Mouse (Mus musculus) olfactory bulb, adult 2 months (tissue): ENCODE measurements around the gene Ntm. TPM values are rescaled to one million over a fixed set of nuclear protein-coding genes. Genes with fewer than 3 reads are reported as not detected.
A peak's percentile ranks its signal among the peaks of the same experiment; 100 is the strongest.

ENCODE experiments used
- H3K27ac ChIP-seq: fragments of 200-500 bp; 2 replicates; pipeline ENCODE4 v1.5.1; 2012; ENCODE audit warnings: low read depth, low read length; ENCODE audit not compliant: insufficient read depth
- H3K4me1 ChIP-seq: fragments of 200-500 bp; 2 replicates; pipeline ENCODE4 v1.6.1; 2012; ENCODE audit warnings: low read length; ENCODE audit not compliant: control insufficient read depth, insufficient read depth
- H3K4me3 ChIP-seq: fragments of 200-500 bp; 2 replicates; pipeline ENCODE4 v1.5.1; 2012; ENCODE audit warnings: mild to moderate bottlenecking, low read depth, low read length, moderate library complexity; ENCODE audit not compliant: insufficient read depth
- CTCF ChIP-seq: fragments of 200-500 bp; IDR thresholded peaks from 2 replicates; pipeline ENCODE4 v1.5.1; 2012; ENCODE audit warnings: low read depth, mild to moderate bottlenecking, low read length, moderate library complexity; ENCODE audit not compliant: insufficient read depth
- POLR2A ChIP-seq: fragments of 200-500 bp; IDR thresholded peaks from 2 replicates; pipeline ENCODE4 v1.6.1; 2012; ENCODE audit warnings: mild to moderate bottlenecking, low read depth, low read length, moderate library complexity; ENCODE audit not compliant: insufficient read depth
- WGBS: fragments of 180-500 bp; shearing (Covaris S2); methylation state at CpG from one replicate; pipeline ENCODE4 v1.1.7; 2018; 5-methylcytosine and 5-hydroxymethylcytosine counted together
- polyA plus RNA-seq: library from polyadenylated mRNA; stranded (reverse); fragments of >200 nt; gene quantifications from 2 replicates; pipeline ENCODE4 v1.2.4, GENCODE M21; 2012; ENCODE audit warnings: low replicate concordance; ENCODE audit not compliant: missing spikeins, insufficient read depth, insufficient read length

Gene Ntm
- polyA plus RNA-seq, 1 experiment: not detected

DNA sequence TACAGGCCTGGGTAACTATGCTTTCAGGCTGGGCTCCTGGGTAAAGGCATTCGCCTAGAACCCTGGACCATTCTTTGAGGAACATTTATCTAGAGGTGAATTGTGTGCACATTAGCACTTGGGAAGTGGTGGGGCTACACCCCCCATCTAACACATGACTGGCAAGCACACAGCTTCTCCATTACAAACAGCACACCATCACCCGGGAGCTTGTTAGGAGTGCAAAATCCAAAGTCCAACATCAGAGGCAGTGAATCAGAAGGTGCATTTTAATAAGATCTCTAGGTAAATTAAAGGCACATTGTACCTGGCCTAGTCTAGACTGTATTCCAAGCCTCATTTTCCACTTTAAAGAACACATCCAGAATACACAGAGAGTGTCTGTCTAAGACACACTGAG is 781.3 kb downstream of the Ntm start:
- H3K4me1 ChIP-seq: peaks cover 4% of the 10 kb centered on the region
- 76% methylated on average over 2 of the region's 2 CpGs for WGBS
- no peak overlapping the region for H3K27ac ChIP-seq
- no peak for TF ChIP-seq POLR2A
- no peak for TF ChIP-seq CTCF
- H3K4me3 ChIP-seq: no peak overlapping the region

- H3K27ac ChIP-seq: no peak overlapping the region
- 77% methylated on average over 2 of the region's 2 CpGs for WGBS
- peaks cover 13% of the 10 kb centered on the region; the same call in 1 of the 2 replicates for H3K4me1 ChIP-seq
These were observed 797.2 kb downstream of the Ntm start for GRCm38 (mm10) chr9:29165731-29166130.

GRCm38 (mm10) chr9:29161059-29161642 is 801.8 kb downstream of the Ntm start:
- TF ChIP-seq POLR2A (no peak), CTCF (no peak)
- 22% methylated on average over 7 of the region's 7 CpGs for WGBS
- no peak overlapping the region for H3K4me3 ChIP-seq
- H3K4me1 ChIP-seq: peaks cover 9% of the 10 kb centered on the region; the same call in 1 of the 2 replicates
- H3K27ac ChIP-seq: no peak overlapping the region

More at GRCm38 (mm10) chr9:29165731-29166130, 797.2 kb downstream of the Ntm start:
- TF ChIP-seq CTCF: no peak
- no peak for TF ChIP-seq POLR2A
- H3K4me3 ChIP-seq: no peak overlapping the region

DNA sequence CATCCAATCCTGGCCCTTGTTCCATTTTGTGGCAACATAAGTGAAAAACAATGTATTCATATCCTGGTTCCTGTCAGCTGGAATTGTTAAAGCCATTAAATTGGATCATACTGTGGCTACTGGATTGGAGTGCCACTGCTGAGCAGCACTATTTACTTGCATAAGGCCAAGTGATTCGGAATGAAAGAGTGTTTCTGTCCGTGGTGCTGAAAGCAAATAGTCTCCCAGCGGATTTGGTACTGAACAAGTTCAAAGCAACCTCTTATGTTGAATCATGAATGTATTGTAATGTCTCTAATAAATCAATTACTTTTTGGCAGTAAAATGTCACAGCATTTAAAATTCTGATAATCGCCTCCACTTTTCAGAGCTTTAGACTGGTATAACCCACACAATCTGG is 817.0 kb downstream of the Ntm start:
- H3K4me1 ChIP-seq: no peaks in the 10 kb centered on the region
- H3K4me3 ChIP-seq: no peak overlapping the region
- no peak overlapping the region for H3K27ac ChIP-seq
- TF ChIP-seq POLR2A (no peak), CTCF (no peak)
- 50% methylated on average over 4 of the region's 4 CpGs for WGBS

DNA sequence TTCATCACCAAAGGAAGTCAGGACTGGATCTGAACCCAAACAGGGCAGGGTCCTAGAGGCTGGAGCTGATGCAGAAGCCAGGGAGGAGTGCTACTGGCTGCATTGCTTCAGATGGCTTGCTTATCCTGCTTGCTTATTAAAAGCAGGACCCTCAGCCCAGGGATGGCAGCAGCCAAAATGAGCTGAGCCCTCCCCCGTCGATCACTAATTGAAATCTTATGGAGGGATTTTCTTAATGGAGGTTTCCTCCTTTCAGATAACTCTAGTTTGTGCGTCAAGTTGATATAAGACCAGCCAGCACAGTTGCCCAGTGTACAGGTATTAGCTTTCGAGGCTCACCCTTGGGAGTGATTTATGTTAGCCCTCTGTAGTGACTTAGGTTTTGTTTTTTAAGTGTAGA is 826.9 kb downstream of the Ntm start:
- Histone ChIP-seq H3K4me3 (no peak overlapping the region), H3K27ac (no peak overlapping the region), H3K4me1 (peaks cover 2% of the 10 kb centered on the region)
- TF ChIP-seq CTCF (no peak), POLR2A (no peak)
- WGBS: 88% methylated on average over 4 of the region's 4 CpGs

GRCm38 (mm10) chr9:29130717-29131292 is 832.1 kb downstream of the Ntm start:
- TF ChIP-seq POLR2A: no peak
- no peak for TF ChIP-seq CTCF
- Histone ChIP-seq H3K4me1 (peaks cover 8% of the 10 kb centered on the region), H3K4me3 (no peak overlapping the region), H3K27ac (peak overlapping the region; percentile 23; the same call in 1 of the 2 replicates)
- WGBS: 53% methylated on average over 5 of the region's 5 CpGs

GRCm38 (mm10) chr9:29130316-29130715 is 832.6 kb downstream of the Ntm start:
- TF ChIP-seq POLR2A (no peak), CTCF (no peak)
- Histone ChIP-seq H3K4me1 (peaks cover 8% of the 10 kb centered on the region), H3K4me3 (no peak overlapping the region), H3K27ac (no peak overlapping the region)
- WGBS: 22% methylated on average over 4 of the region's 4 CpGs

GRCm38 (mm10) chr9:29128416-29128815 is 834.5 kb downstream of the Ntm start:
- 90% methylated on average over 2 of the region's 2 CpGs for WGBS

DNA sequence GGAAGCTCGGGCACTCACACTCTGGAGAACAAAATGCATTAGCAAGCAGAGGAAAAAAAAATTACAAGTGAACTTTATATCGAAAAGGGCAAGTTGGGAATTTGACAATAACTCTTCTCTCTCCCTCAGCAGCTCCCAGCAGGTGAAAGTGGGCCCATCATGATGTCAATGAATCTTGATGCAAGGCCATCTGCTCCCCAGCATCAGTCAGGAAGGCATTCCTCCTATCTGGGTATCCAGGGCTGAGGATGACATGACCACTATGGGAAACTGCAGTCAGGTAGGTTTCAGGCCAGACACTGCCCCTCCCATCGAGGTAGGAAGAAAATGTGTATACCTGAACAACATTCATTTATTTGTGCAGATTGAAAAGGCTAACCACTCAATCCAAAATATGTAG is 838.5 kb downstream of the Ntm start:
- no peak overlapping the region for H3K4me3 ChIP-seq
- H3K27ac ChIP-seq: no peak overlapping the region
- WGBS: 64% methylated on average over 3 of the region's 3 CpGs
- 0 out of 2 replicates have a peak, but pooled peaks cover 2% of the 10 kb centered on the region for H3K4me1 ChIP-seq
- no peak for TF ChIP-seq POLR2A
- TF ChIP-seq CTCF: no peak

More at GRCm38 (mm10) chr9:29128416-29128815, 834.5 kb downstream of the Ntm start:
- Histone ChIP-seq H3K27ac (no peak overlapping the region), H3K4me1 (peaks cover 10% of the 10 kb centered on the region), H3K4me3 (no peak overlapping the region)
- TF ChIP-seq POLR2A (no peak), CTCF (no peak)

GRCm38 (mm10) chr9:29123828-29124227 is 839.1 kb downstream of the Ntm start:
- TF ChIP-seq CTCF (no peak), POLR2A (no peak)
- Histone ChIP-seq H3K4me1 (0 out of 2 replicates have a peak, but pooled peaks cover 2% of the 10 kb centered on the region), H3K27ac (no peak overlapping the region), H3K4me3 (no peak overlapping the region)
- WGBS: 93% methylated on average over 2 of the region's 2 CpGs
